Mouse (Mus musculus) liver, embryonic 14.5 days (tissue): ENCODE results near the gene Apbb1ip. TPM values are rescaled to one million over a fixed set of nuclear protein-coding genes. Genes with fewer than 3 reads are reported as not detected.
A peak's percentile ranks its signal among the peaks of the same experiment; 100 is the strongest.

Source experiments
- ATAC-seq: fragments of 200-750 bp; cut with Nextera tagmentation; 2 replicates; pipeline ENCODE4 v1.8.0; 2017; ENCODE audit warnings: moderate number of reproducible peaks, mild to moderate bottlenecking, moderate library complexity; ENCODE audit not compliant: insufficient read depth
- DNase-seq, 3 experiments: peaks; one replicate each; pipeline ENCODE4 v3.0.0-alpha.2; 2012 to 2013; ENCODE audit warnings: low read depth in 3 of 3, low spot score in 3 of 3
- H3K27ac ChIP-seq: fragments of 300-500 bp; sonication (generic); 2 replicates; pipeline ENCODE4 v1.5.1; 2014; ENCODE audit warnings: moderate library complexity, mild to moderate bottlenecking, control low read depth, inconsistent platforms
- H3K27me3 ChIP-seq: fragments of 300-500 bp; sonication (generic); 2 replicates; pipeline ENCODE4 v1.6.1; 2014; ENCODE audit warnings: mild to moderate bottlenecking, low read length, moderate library complexity; ENCODE audit not compliant: control insufficient read depth, insufficient read depth
- H3K36me3 ChIP-seq: fragments of 300-500 bp; sonication (generic); replicated peaks from 2 replicates; pipeline ENCODE4 v1.6.1; 2014; ENCODE audit warnings: low read depth; ENCODE audit not compliant: control insufficient read depth, insufficient read depth
- H3K4me1 ChIP-seq, 2 experiments: fragments of 200-500 bp in 1 of 2; fragments of 300-500 bp in 1 of 2; sonication (generic) in 1 of 2; replicated peaks; 2 replicates each; pipeline ENCODE4 v1.6.1; 2012 to 2014; ENCODE audit warnings: antibody characterized with exemption in 1 of 2, inconsistent platforms in 1 of 2, low read length in 1 of 2; ENCODE audit not compliant: control insufficient read depth in 2 of 2, insufficient read depth in 2 of 2
- H3K4me2 ChIP-seq: fragments of 300-500 bp; sonication (generic); 2 replicates; pipeline ENCODE4 v1.6.1; 2014; ENCODE audit warnings: low read depth, mild to moderate bottlenecking, control low read depth, moderate library complexity
- H3K4me3 ChIP-seq, 2 experiments: fragments of 200-500 bp in 1 of 2; fragments of 300-500 bp in 1 of 2; sonication (generic) in 1 of 2; 2 replicates each; pipeline ENCODE4 v1.5.1; 2012 to 2014; ENCODE audit warnings: low read depth in 2 of 2, low read length in 2 of 2, mild to moderate bottlenecking in 2 of 2, control low read depth in 1 of 2, inconsistent platforms in 1 of 2, moderate library complexity in 1 of 2; ENCODE audit not compliant: insufficient read depth in 1 of 2
- H3K9ac ChIP-seq: fragments of 300-500 bp; sonication (generic); replicated peaks from 2 replicates; pipeline ENCODE4 v1.6.1; 2014; ENCODE audit warnings: mild to moderate bottlenecking, control low read depth, moderate library complexity
- H3K9me3 ChIP-seq: fragments of 300-500 bp; sonication (generic); 2 replicates; pipeline ENCODE4 v1.6.1; 2016; ENCODE audit warnings: low read length, mixed read lengths; ENCODE audit not compliant: control insufficient read depth
- CTCF ChIP-seq: IDR thresholded peaks from 2 replicates; pipeline ENCODE4 v1.5.1; 2016; ENCODE audit warnings: antibody characterized with exemption, low read depth, control low read depth
- EP300 ChIP-seq: IDR thresholded peaks from 2 replicates; pipeline ENCODE4 v1.6.1; 2016; ENCODE audit warnings: antibody characterized with exemption, low read depth
- WGBS: fragments of 180-500 bp; shearing (Covaris S2); extraction: QIAGEN DNeasy Blood & Tissue Kit; methylation state at CpG from one replicate; pipeline ENCODE4 v1.1.7; 2014; ENCODE audit not compliant: insufficient replicate concordance; 5-methylcytosine and 5-hydroxymethylcytosine counted together
- polyA plus RNA-seq, 2 experiments: library from polyadenylated mRNA; depleted of rRNA in 1 of 2; stranded (reverse) in 1 of 2; unstranded in 1 of 2; fragments of >200 nt; fragmentation: Nextera tagmentation in 1 of 2; extraction: Ambion mirVana in 1 of 2; gene quantifications; 2 replicates each; pipeline versions ENCODE4 v1.2.1 to v1.2.3; 2012 to 2014

The Apbb1ip gene
- polyA plus RNA-seq, 2 experiments, result 7.3 to 10.6 TPM

- Histone ChIP-seq H3K4me3 (no peak overlapping the region), H3K36me3 (no peaks in the 10 kb centered on the region), H3K27me3 (no peaks in the 10 kb centered on the region), H3K9ac (no peak overlapping the region), H3K27ac (no peak overlapping the region), H3K4me2 (no peak overlapping the region), H3K4me1 (peaks cover 0 to 16% of the 10 kb centered on the region in 2 experiments; a peak in 2 of 4 replicates), H3K9me3 (no peaks in the 10 kb centered on the region)
- 79% methylated on average over 4 of the region's 4 CpGs for WGBS
- DNase-seq, result peak in 1 of 3 experiments; percentile 12
- TF ChIP-seq EP300 (no peak), CTCF (no peak)
- ATAC-seq, result no peak
Observed at GRCm38 (mm10) chr2:22810851-22811250, 37.0 kb downstream of the Apbb1ip start.

GRCm38 (mm10) chr2:22811466-22811865, 37.6 kb downstream of the Apbb1ip start:
- DNase-seq (no peak), ATAC-seq (0 out of 2 replicates have a peak, but pooled peaks have one; percentile 8)
- Histone ChIP-seq H3K27ac (no peak overlapping the region), H3K4me2 (no peak overlapping the region), H3K9ac (no peak overlapping the region), H3K9me3 (no peaks in the 10 kb centered on the region), H3K4me1 (peaks cover 0 to 14% of the 10 kb centered on the region in 2 experiments; a peak in 2 of 4 replicates), H3K4me3 (no peak overlapping the region), H3K36me3 (no peaks in the 10 kb centered on the region), H3K27me3 (no peaks in the 10 kb centered on the region)
- TF ChIP-seq CTCF, result no peak
- TF ChIP-seq EP300, result no peak
- 54% methylated on average over 8 of the region's 8 CpGs for WGBS

GRCm38 (mm10) chr2:22813921-22814320, 40.0 kb downstream of the Apbb1ip start:
- Histone ChIP-seq H3K4me1 (peaks cover 0 to 9% of the 10 kb centered on the region in 2 experiments; a peak in 2 of 4 replicates), H3K27me3 (no peaks in the 10 kb centered on the region), H3K9me3 (no peaks in the 10 kb centered on the region), H3K27ac (no peak overlapping the region), H3K4me2 (no peak overlapping the region), H3K36me3 (no peaks in the 10 kb centered on the region), H3K4me3 (no peak overlapping the region), H3K9ac (no peak overlapping the region)
- ATAC-seq, result no peak
- TF ChIP-seq EP300, result no peak
- no peak for TF ChIP-seq CTCF
- DNase-seq, result no peak
- WGBS, result 64% methylated on average over 5 of the region's 5 CpGs

GRCm38 (mm10) chr2:22815674-22816073, 41.8 kb downstream of the Apbb1ip start:
- H3K27me3 ChIP-seq, result no peaks in the 10 kb centered on the region
- DNase-seq, result no peak
- no peak overlapping the region for H3K4me2 ChIP-seq
- H3K9me3 ChIP-seq, result no peaks in the 10 kb centered on the region
- H3K36me3 ChIP-seq, result no peaks in the 10 kb centered on the region; the same call in 1 of the 2 replicates
- H3K27ac ChIP-seq, result no peak overlapping the region
- ATAC-seq, result no peak
- peaks cover 0 to 9% of the 10 kb centered on the region in 2 experiments; a peak in 2 of 4 replicates for H3K4me1 ChIP-seq
- no peak overlapping the region for H3K9ac ChIP-seq
- TF ChIP-seq EP300 (no peak), CTCF (no peak)
- H3K4me3 ChIP-seq, result no peak overlapping the region
- WGBS, result 96% methylated on average over 2 of the region's 2 CpGs

GRCm38 (mm10) chr2:22816231-22816630, 42.3 kb downstream of the Apbb1ip start:
- no peak for ATAC-seq
- 18% methylated on average over 1 of the region's 1 CpGs for WGBS

More at GRCm38 (mm10) chr2:22816231-22816630, 42.3 kb downstream of the Apbb1ip start:
- TF ChIP-seq CTCF, result no peak
- no peak for TF ChIP-seq EP300
- H3K9ac ChIP-seq, result no peak overlapping the region
- no peaks in the 10 kb centered on the region; the same call in 1 of the 2 replicates for H3K36me3 ChIP-seq
- no peaks in the 10 kb centered on the region for H3K27me3 ChIP-seq
- H3K4me3 ChIP-seq, result no peak overlapping the region
- H3K4me2 ChIP-seq, result no peak overlapping the region
- no peaks in the 10 kb centered on the region for H3K9me3 ChIP-seq
- H3K4me1 ChIP-seq, result peaks cover 0 to 7% of the 10 kb centered on the region in 2 experiments; a peak in 2 of 4 replicates
- no peak for DNase-seq
- no peak overlapping the region for H3K27ac ChIP-seq
